Mouse (Mus musculus) liver, embryonic 11.5 days (tissue): ENCODE data around the gene Cyp2t4. TPM values are rescaled to one million over a fixed set of nuclear protein-coding genes. Genes with fewer than 3 reads are reported as not detected.

Experiments
- ATAC-seq: fragments of 200-750 bp; cut with Nextera tagmentation; replicated peaks from 2 replicates; pipeline ENCODE4 v1.8.0; 2017; ENCODE audit warnings: moderate number of reproducible peaks, mild to moderate bottlenecking, moderate TSS enrichment, moderate library complexity; ENCODE audit not compliant: low FRiP score
- DNase-seq: peaks from one replicate; pipeline ENCODE4 v3.0.0-alpha.2; 2017; ENCODE audit warnings: low spot score
- H3K27ac ChIP-seq: fragments of 300-500 bp; sonication (generic); 2 replicates; pipeline ENCODE4 v1.5.1; 2014; ENCODE audit warnings: mild to moderate bottlenecking, low read depth, low read length, control low read depth
- H3K27me3 ChIP-seq: fragments of 300-500 bp; sonication (generic); replicated peaks from 2 replicates; pipeline ENCODE4 v1.6.1; 2014; ENCODE audit warnings: low read length, mixed read lengths; ENCODE audit not compliant: control insufficient read depth, insufficient read depth
- H3K36me3 ChIP-seq: fragments of 300-500 bp; sonication (generic); 2 replicates; pipeline ENCODE4 v1.6.1; 2014; ENCODE audit warnings: mild to moderate bottlenecking, low read length, moderate library complexity, mixed read lengths; ENCODE audit not compliant: control insufficient read depth, insufficient read depth
- H3K4me1 ChIP-seq: fragments of 300-500 bp; sonication (generic); replicated peaks from 2 replicates; pipeline ENCODE4 v1.6.1; 2014; ENCODE audit warnings: low read length, mixed read lengths; ENCODE audit not compliant: control insufficient read depth, insufficient read depth
- H3K4me2 ChIP-seq: fragments of 300-500 bp; sonication (generic); 2 replicates; pipeline ENCODE4 v1.6.1; 2014; ENCODE audit warnings: mild to moderate bottlenecking, control low read depth, moderate library complexity
- H3K4me3 ChIP-seq: fragments of 300-500 bp; sonication (generic); 2 replicates; pipeline ENCODE4 v1.5.1; 2014; ENCODE audit warnings: low read depth, low read length, control low read depth
- H3K9ac ChIP-seq: fragments of 300-500 bp; sonication (generic); 2 replicates; pipeline ENCODE4 v1.6.1; 2014; ENCODE audit warnings: low read depth, low read length, control low read depth
- H3K9me3 ChIP-seq: fragments of 300-500 bp; sonication (generic); 2 replicates; pipeline ENCODE4 v1.6.1; 2016; ENCODE audit warnings: low read length, inconsistent platforms, mixed read lengths; ENCODE audit not compliant: control insufficient read depth
- WGBS: fragments of 180-500 bp; shearing (Covaris S2); extraction: QIAGEN DNeasy Blood & Tissue Kit; methylation state at CpG from one replicate; pipeline ENCODE4 v1.1.7; 2014; 5-methylcytosine and 5-hydroxymethylcytosine counted together
- microRNA counts: library from miRNA; unstranded; fragments of <30 nt; microRNA quantifications from one replicate; lab custom pipeline; 2015
- microRNA-seq: library from miRNA; unstranded; fragments of <30 nt; microRNA quantifications from one replicate; pipeline ENCODE4, GENCODE M21; 2017; ENCODE audit warnings: borderline number of aligned reads
- polyA plus RNA-seq: library from polyadenylated mRNA; unstranded; fragments of >200 nt; fragmentation: Nextera tagmentation; extraction: Ambion mirVana; gene quantifications from 2 replicates; pipeline ENCODE4 v1.2.1, GENCODE M21; 2014

Cyp2t4 gene
- polyA plus RNA-seq, 1 experiment from 2014 or later, result not detected

DNA sequence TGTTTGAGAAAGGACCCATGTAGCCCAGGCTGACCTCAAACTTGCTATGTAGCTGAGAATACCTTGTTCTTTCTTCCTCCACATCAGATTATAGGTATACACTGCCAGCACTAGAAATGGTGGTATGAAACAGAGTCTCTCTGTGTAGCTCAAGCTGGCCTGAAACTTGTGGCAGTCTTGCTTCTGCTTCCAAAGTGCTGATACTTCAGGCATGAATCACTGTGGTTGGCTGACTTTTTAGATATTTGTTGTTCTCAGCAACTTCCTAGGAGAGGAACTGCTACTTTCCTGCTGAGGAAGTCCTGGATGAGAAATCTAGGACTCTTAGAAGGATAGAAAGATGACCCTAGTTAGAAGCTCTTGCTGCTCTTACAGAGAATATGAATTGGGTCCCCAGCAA lies 44.8 kb downstream of the Cyp2t4 start:
- no peak overlapping the region for H3K4me3 ChIP-seq
- no peaks in the 10 kb centered on the region for H3K27me3 ChIP-seq
- peaks cover 19% of the 10 kb centered on the region for H3K4me1 ChIP-seq
- ATAC-seq (no peak), DNase-seq (no peak)
- no peak overlapping the region for H3K9ac ChIP-seq
- H3K9me3 ChIP-seq, result no peaks in the 10 kb centered on the region
- H3K4me2 ChIP-seq, result no peak overlapping the region
- H3K36me3 ChIP-seq, result peaks cover 9% of the 10 kb centered on the region; the same call in 1 of the 2 replicates
- H3K27ac ChIP-seq, result no peak overlapping the region

DNA sequence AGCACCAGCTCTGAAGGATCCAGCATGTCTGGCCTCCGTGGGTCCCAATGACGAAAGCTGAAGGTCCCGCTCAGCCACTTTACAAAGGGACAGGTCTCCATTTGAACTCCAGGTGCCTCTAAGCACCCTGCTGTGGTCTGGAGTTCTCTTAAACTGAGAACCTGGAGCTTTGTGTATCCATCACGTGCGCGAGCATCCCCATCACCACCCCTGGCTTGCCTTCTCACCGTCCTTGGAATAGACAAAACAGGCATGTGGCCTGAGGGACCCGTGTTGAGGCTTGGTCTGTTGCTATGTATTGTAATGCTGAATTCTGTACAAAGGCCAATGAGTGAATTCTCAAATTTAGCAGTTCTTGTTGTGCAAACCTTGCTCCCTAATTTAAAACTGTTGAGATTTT lies 45.3 kb downstream of the Cyp2t4 start:
- ATAC-seq, result no peak
- WGBS, result 96% methylated on average over 8 of the region's 8 CpGs
- H3K4me1 ChIP-seq, result peaks cover 19% of the 10 kb centered on the region
- H3K27me3 ChIP-seq, result no peaks in the 10 kb centered on the region
- no peaks in the 10 kb centered on the region for H3K9me3 ChIP-seq
- H3K4me2 ChIP-seq, result no peak overlapping the region
- no peak overlapping the region for H3K9ac ChIP-seq
- DNase-seq, result no peak
- H3K4me3 ChIP-seq, result no peak overlapping the region
- H3K36me3 ChIP-seq, result peaks cover 8% of the 10 kb centered on the region; the same call in 1 of the 2 replicates
- no peak overlapping the region for H3K27ac ChIP-seq

DNA sequence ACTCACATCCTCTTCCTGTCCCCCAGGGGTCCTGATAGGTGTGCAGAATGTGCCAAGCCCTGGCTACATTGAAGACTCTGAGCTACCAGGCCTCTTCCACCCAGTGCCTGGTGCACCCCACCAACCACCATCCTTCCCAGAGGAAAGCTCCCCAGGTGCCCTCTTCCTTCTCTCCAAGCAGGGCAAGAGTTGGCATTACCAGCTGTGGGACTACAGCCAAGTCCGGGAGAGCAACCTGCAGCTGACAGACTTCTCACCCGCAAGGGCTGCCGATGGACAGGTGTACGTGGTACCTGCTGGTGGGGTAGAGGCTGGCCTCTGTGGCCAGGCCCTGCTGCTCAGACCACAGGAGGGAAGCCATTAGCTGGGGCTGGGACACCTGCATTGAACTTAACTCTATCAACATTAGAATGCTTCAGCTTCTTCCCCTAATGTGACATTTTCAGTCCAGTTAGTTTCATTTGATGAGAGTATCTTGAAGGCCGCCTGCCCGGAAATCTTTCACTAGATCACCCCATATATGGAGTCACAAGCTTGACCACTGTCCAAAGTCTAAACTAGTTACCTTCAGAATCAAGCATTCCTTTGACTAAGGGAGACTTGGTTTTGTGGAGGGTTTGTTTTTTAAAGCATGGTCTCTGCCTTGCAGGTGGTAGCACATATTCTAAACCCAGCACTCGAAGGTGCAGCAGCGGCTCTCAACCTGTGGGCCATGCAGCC lies 50.4 kb downstream of the Cyp2t4 start:
- Histone ChIP-seq H3K4me2 (no peak overlapping the region), H3K36me3 (0 out of 2 replicates have a peak, but pooled peaks cover 4% of the 10 kb centered on the region), H3K9me3 (no peaks in the 10 kb centered on the region), H3K27me3 (no peaks in the 10 kb centered on the region), H3K9ac (no peak overlapping the region), H3K27ac (no peak overlapping the region), H3K4me3 (no peak overlapping the region), H3K4me1 (no peaks in the 10 kb centered on the region)
- no peak for ATAC-seq
- DNase-seq, result no peak
- WGBS, result 94% methylated on average over 8 of the region's 8 CpGs

MicroRNAs within 50 kb of the gene (microRNA counts, 519-probe panel; counts per million panel counts)
- microRNA mmu-miR-1191 (lab: Ali Mortazavi, UCI), result not detected

Small RNA genes within 50 kb of the gene (microRNA-seq; reads per million reads assigned to microRNA genes)
- gene Mir1191, result 3.5 reads per million, percentile 4 among the genes with 10 or more reads in this experiment
- not detected for gene Mir3101

Other genes starting within 250 kb of the Cyp2t4 start
- not detected in 2 replicates for gene Cyp2a22, start 214.3 kb upstream of the Cyp2t4 start, polyA plus RNA-seq
- gene Cyp2a12, start 124.6 kb upstream of the Cyp2t4 start, polyA plus RNA-seq, result 0.31 TPM in 1 of 2 replicates, not detected in the other
- gene Cyp2f2, start 33.8 kb upstream of the Cyp2t4 start, polyA plus RNA-seq, result not detected in 2 replicates
- gene Egln2, start 13.1 kb downstream of the Cyp2t4 start, polyA plus RNA-seq, result 37.1 and 39.7 TPM in 2 replicates
- 40.9 and 44.8 TPM in 2 replicates for gene Rab4b, start 25.2 kb downstream of the Cyp2t4 start, polyA plus RNA-seq
- not detected in 2 replicates for gene Gm21983, start 27.4 kb downstream of the Cyp2t4 start, polyA plus RNA-seq
- gene Mia, start 27.4 kb downstream of the Cyp2t4 start, polyA plus RNA-seq, result 0.73 and 1.3 TPM in 2 replicates
- gene BC024978, start 42.1 kb downstream of the Cyp2t4 start, polyA plus RNA-seq, result 2.5 and 2.8 TPM in 2 replicates
- gene Snrpa, start 42.6 kb downstream of the Cyp2t4 start, polyA plus RNA-seq, result 282 and 294 TPM in 2 replicates
- gene Itpkc, start 74.9 kb downstream of the Cyp2t4 start, polyA plus RNA-seq, result 3.5 and 4.8 TPM in 2 replicates
- 16.6 and 18.7 TPM in 2 replicates for gene Coq8b, start 79.3 kb downstream of the Cyp2t4 start, polyA plus RNA-seq
- 3.6 TPM in 2 replicates for gene Numbl, start 104.7 kb downstream of the Cyp2t4 start, polyA plus RNA-seq
- gene Ltbp4, start 184.0 kb downstream of the Cyp2t4 start, polyA plus RNA-seq, result 7.1 and 10.2 TPM in 2 replicates
- gene Shkbp1, start 202.3 kb downstream of the Cyp2t4 start, polyA plus RNA-seq, result 46.8 and 49.6 TPM in 2 replicates
- 0.43 and 1.2 TPM in 2 replicates for gene Gm20479, start 203.7 kb downstream of the Cyp2t4 start, polyA plus RNA-seq